Mouse (Mus musculus) embryonic fibroblast, embryonic 13.5 days (primary cell): Measurements from ENCODE around the gene Lrba.

Source experiments
- CTCF ChIP-seq: IDR thresholded peaks from 2 replicates; pipeline ENCODE4 v1.5.1; 2011; ENCODE audit warnings: mild to moderate bottlenecking, control low read depth, low read length, moderate library complexity, borderline replicate concordance; ENCODE audit not compliant: insufficient read depth
- POLR2A ChIP-seq: IDR thresholded peaks from 2 replicates; pipeline ENCODE4 v1.6.1; 2011; ENCODE audit warnings: low read depth, mild to moderate bottlenecking, control low read depth, low read length, moderate library complexity

GRCm38 (mm10) chr3:86688438-86688837 lies 464.0 kb downstream of the Lrba start:
- no peak for TF ChIP-seq POLR2A
- TF ChIP-seq CTCF = no peak
